Mouse (Mus musculus) intestine, postnatal 0 days (tissue): Measurements from ENCODE around the gene Mblac2. TPM values are rescaled to one million over a fixed set of nuclear protein-coding genes. Genes with fewer than 3 reads are reported as not detected.

ENCODE experiments used
- ATAC-seq: fragments of 200-750 bp; cut with Nextera tagmentation; 2 replicates; pipeline ENCODE4 v1.8.0; 2017; ENCODE audit warnings: mild to moderate bottlenecking, moderate TSS enrichment, moderate library complexity
- H3K27ac ChIP-seq: fragments of 300-500 bp; sonication (generic); 2 replicates; pipeline ENCODE4 v1.5.1; 2014; ENCODE audit warnings: mild to moderate bottlenecking, low read depth, low read length, moderate library complexity
- H3K27me3 ChIP-seq: fragments of 300-500 bp; sonication (generic); replicated peaks from 2 replicates; pipeline ENCODE4 v1.6.1; 2014; ENCODE audit warnings: low read length, mixed read lengths; ENCODE audit not compliant: control insufficient read depth, insufficient read depth
- H3K36me3 ChIP-seq: fragments of 300-500 bp; sonication (generic); 2 replicates; pipeline ENCODE4 v1.6.1; 2014; ENCODE audit warnings: mild to moderate bottlenecking, moderate library complexity; ENCODE audit not compliant: control insufficient read depth, insufficient read depth
- H3K4me1 ChIP-seq: fragments of 300-500 bp; sonication (generic); replicated peaks from 2 replicates; pipeline ENCODE4 v1.6.1; 2014; ENCODE audit warnings: antibody characterized with exemption, low read length, mixed read lengths; ENCODE audit not compliant: control insufficient read depth, insufficient read depth
- H3K4me2 ChIP-seq: fragments of 300-500 bp; sonication (generic); replicated peaks from 2 replicates; pipeline ENCODE4 v1.6.1; 2014; ENCODE audit warnings: low read depth, mild to moderate bottlenecking, moderate library complexity
- H3K4me3 ChIP-seq: fragments of 300-500 bp; sonication (generic); 2 replicates; pipeline ENCODE4 v1.5.1; 2014; ENCODE audit warnings: low read depth, low read length
- H3K9ac ChIP-seq: fragments of 300-500 bp; sonication (generic); 2 replicates; pipeline ENCODE4 v1.6.1; 2014; ENCODE audit warnings: mild to moderate bottlenecking, low read depth, low read length
- H3K9me3 ChIP-seq: fragments of 300-500 bp; sonication (generic); 2 replicates; pipeline ENCODE4 v1.6.1; 2016; ENCODE audit warnings: mixed run types; ENCODE audit not compliant: control insufficient read depth
- CTCF ChIP-seq: sonication (generic); IDR thresholded peaks from 2 replicates; pipeline ENCODE4 v1.5.1; 2016; ENCODE audit warnings: low read depth, mild to moderate bottlenecking, control low read depth, antibody characterized with exemption, moderate library complexity
- WGBS: fragments of 180-500 bp; shearing (Covaris S2); extraction: QIAGEN DNeasy Blood & Tissue Kit; methylation state at CpG from one replicate; pipeline ENCODE4 v1.1.7; 2014; 5-methylcytosine and 5-hydroxymethylcytosine counted together
- polyA plus RNA-seq: library from polyadenylated mRNA; unstranded; fragments of >200 nt; fragmentation: Nextera tagmentation; extraction: Ambion mirVana; gene quantifications from 2 replicates; pipeline ENCODE4 v1.2.1, GENCODE M21; 2015

The Mblac2 gene
- polyA plus RNA-seq, 1 experiment from 2014 or later = 3.7 TPM

DNA sequence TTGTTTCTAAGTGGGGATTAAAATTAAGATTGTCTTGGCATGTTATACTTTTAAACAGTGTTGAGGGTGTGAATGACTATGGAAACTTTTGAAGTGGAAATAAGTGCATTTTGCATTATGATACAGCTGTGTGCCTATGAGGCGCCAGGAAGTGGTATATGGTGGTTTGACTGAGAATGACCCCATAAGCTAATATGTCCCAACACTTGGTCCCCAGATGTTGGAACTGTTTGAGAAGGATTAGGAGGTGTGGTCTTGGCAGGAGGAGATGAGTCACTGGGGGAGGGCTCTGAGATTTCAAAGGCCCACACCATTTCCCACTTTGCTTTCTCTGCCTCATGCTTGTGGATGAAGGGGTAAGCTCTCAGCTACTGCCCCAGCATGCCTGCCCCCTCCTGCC lies 44.2 kb downstream of the Mblac2 start:
- TF ChIP-seq CTCF = no peak

DNA sequence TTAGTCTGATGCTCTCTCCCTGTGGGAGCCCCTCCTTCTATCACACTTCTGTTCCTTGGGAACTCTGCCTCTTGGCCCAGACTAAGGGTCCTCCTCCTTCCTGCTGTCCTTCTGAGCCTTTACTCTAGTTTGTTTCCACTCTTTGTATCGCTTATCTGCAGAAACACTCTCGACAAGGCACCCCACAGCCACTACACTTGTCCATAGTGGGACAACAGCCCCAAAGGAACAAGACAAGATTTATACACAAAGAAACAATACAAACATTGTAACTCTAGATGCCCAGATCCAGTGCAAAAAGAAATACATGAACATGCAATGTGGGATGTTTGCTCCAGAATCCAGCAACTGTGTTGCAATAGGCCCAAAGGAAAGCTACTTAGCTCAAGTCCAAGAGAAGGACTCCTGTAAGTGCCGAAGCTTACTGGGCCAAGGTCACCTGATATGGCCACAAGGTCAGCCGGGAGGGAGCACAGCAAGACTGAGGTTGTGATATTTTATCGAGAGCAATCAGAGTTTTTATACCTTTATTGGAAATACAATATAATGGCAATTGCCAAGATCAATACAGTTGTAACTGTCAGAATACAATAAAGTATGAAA lies 46.0 kb downstream of the Mblac2 start:
- Histone ChIP-seq H3K36me3 (no peaks in the 10 kb centered on the region), H3K4me3 (no peak overlapping the region), H3K4me1 (no peaks in the 10 kb centered on the region), H3K9ac (no peak overlapping the region), H3K9me3 (no peaks in the 10 kb centered on the region), H3K27ac (no peak overlapping the region), H3K4me2 (no peak overlapping the region), H3K27me3 (no peaks in the 10 kb centered on the region)
- TF ChIP-seq CTCF = no peak
- 81% methylated on average over 5 of the region's 5 CpGs for WGBS
- no peak for ATAC-seq

More for the DNA sequence above, 44.2 kb downstream of the Mblac2 start:
- Histone ChIP-seq H3K27ac (no peak overlapping the region), H3K4me2 (no peak overlapping the region), H3K9me3 (no peaks in the 10 kb centered on the region), H3K36me3 (no peaks in the 10 kb centered on the region), H3K4me1 (no peaks in the 10 kb centered on the region), H3K4me3 (no peak overlapping the region), H3K27me3 (no peaks in the 10 kb centered on the region), H3K9ac (no peak overlapping the region)
- WGBS = 94% methylated on average over 1 of the region's 1 CpGs
- ATAC-seq = no peak

DNA sequence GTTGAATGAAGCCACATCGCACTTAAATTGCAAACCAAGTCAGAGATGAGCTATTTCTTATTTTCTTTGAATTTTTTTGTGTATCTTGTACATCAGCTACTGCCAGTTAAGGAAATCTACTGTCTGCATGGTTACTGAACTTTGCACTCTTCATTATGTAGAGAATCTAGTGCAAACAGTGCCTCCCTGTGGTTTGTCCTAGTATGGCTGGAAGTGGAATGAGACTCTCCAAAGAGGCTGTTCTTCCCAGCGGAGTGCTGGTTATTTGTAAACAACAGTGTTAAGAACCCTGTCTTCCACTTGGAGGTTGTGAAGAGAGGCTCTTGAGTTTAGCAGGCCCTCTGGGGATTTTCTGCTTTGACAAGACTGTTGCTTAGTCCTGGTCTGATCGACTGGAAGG lies 49.2 kb downstream of the Mblac2 start:
- H3K27me3 ChIP-seq = no peaks in the 10 kb centered on the region
- no peaks in the 10 kb centered on the region for H3K9me3 ChIP-seq
- no peak overlapping the region for H3K4me3 ChIP-seq
- TF ChIP-seq CTCF = peak; percentile 84
- no peaks in the 10 kb centered on the region for H3K4me1 ChIP-seq
- ATAC-seq = peak; percentile 63; the same call in 1 of the 2 replicates
- no peaks in the 10 kb centered on the region for H3K36me3 ChIP-seq
- WGBS = 29% methylated on average over 3 of the region's 3 CpGs
- H3K4me2 ChIP-seq = no peak overlapping the region
- no peak overlapping the region for H3K27ac ChIP-seq
- no peak overlapping the region for H3K9ac ChIP-seq

DNA sequence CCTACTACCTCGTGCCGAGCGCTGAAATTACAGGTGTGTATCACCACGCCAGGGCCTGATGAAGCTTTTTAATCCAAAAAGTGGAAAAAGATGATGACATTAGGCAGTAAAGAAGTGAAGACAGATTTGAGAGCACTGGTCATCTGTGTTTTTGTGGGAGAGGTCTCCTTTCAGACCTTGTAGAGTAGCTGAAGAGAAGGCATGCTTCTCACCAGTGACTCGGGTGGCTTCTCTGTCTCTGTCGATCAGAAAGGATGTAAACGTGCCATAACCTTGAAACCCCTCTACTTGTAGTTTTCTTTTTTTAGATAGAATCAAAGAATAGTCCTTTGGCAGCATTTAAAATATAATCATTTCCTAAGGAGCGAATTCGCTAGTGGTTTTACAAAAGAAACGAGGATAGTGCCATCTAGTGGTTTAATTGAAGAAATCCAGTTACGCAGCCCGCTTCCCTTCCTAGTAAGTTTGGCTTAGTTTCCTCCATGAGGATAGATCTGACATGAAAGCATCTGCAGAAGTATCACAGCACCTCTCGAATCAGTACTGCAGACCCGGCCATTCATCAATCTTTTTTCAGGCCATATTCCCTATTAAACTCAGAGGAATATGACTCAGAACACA lies 50.5 kb downstream of the Mblac2 start:
- no peak overlapping the region; the same call in 1 of the 2 replicates for H3K4me2 ChIP-seq
- H3K4me3 ChIP-seq = no peak overlapping the region
- no peak overlapping the region for H3K27ac ChIP-seq
- no peaks in the 10 kb centered on the region for H3K36me3 ChIP-seq
- no peaks in the 10 kb centered on the region for H3K4me1 ChIP-seq
- no peak for ATAC-seq
- 30% methylated on average over 14 of the region's 14 CpGs for WGBS
- H3K9me3 ChIP-seq = no peaks in the 10 kb centered on the region
- no peaks in the 10 kb centered on the region for H3K27me3 ChIP-seq
- H3K9ac ChIP-seq = no peak overlapping the region
- TF ChIP-seq CTCF = peak; percentile 74

DNA sequence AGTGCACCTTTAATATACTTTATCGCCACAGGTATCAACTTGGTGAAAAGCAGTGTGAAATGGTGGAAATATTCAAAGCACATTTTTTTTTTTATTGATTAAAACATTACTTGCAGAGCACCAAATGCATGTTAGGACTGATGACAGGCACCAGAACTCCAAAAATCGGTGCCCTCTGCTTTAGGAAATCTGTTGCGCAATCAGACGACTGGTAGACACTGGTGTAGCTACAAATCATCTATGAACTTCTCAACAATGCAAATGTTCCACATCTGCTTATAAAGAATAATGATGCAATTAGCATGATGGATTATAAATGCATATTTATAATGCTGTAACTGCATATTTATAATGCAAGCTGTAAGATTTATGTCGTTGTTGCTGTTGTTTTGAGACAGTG lies 53.0 kb downstream of the Mblac2 start:
- TF ChIP-seq CTCF = no peak
- no peak for ATAC-seq
- Histone ChIP-seq H3K27ac (no peak overlapping the region), H3K4me2 (no peak overlapping the region), H3K4me1 (no peaks in the 10 kb centered on the region), H3K4me3 (no peak overlapping the region), H3K9ac (no peak overlapping the region), H3K9me3 (no peaks in the 10 kb centered on the region), H3K36me3 (no peaks in the 10 kb centered on the region), H3K27me3 (no peaks in the 10 kb centered on the region)
- WGBS = 78% methylated on average over 5 of the region's 5 CpGs

DNA sequence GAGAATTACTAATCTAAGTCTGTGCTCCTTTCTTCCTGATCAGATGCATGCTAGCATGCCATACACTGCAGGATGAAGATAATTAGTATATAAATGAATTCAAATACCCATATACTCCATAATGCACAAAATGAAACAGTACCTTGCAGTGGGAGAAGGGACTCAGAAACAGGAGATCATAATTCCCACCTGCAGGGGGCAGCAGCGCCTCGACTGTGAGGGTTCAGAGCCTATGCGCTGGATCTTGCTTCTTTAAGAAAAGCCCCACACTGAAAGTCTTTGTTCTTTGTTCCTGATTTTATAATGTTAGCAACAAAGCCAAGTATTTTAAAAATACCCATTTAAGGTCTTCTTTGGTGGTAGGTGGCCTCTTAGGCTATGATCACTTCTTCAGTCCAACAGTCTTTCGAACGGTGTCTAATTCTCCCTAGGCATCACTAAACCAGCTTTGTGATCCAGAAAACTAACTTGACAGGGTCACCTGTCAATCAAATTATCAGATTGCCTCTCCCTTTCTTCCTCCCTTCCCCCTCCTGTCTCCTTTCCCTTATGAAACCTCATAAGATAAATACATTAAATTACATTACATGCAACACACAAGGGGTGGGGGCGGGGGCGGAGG lies 56.0 kb downstream of the Mblac2 start:
- 87% methylated on average over 7 of the region's 7 CpGs for WGBS
- Histone ChIP-seq H3K4me3 (no peak overlapping the region), H3K4me2 (no peak overlapping the region), H3K27me3 (no peaks in the 10 kb centered on the region), H3K4me1 (no peaks in the 10 kb centered on the region), H3K27ac (no peak overlapping the region), H3K9ac (no peak overlapping the region), H3K9me3 (no peaks in the 10 kb centered on the region), H3K36me3 (no peaks in the 10 kb centered on the region)
- ATAC-seq = no peak
- TF ChIP-seq CTCF = peak; percentile 71
